Mouse (Mus musculus) G1E (cell line): Measurements from ENCODE around the gene Frat1. TPM values are rescaled to one million over a fixed set of nuclear protein-coding genes. Genes with fewer than 3 reads are reported as not detected.

Source experiments
- ATAC-seq: 2 replicates; pipeline ENCODE4 v1.8.0; 2016; ENCODE audit warnings: mild to moderate bottlenecking; ENCODE audit not compliant: insufficient number of reproducible peaks, poor library complexity, low FRiP score, severe bottlenecking; ENCODE audit errors: extremely low read depth
- DNase-seq: peaks from one replicate; pipeline ENCODE4 v3.0.0; 2012; ENCODE audit warnings: low spot score
- H3K27me3 ChIP-seq: 2 replicates; pipeline ENCODE4 v1.6.1; 2012; ENCODE audit warnings: mild to moderate bottlenecking, low read length, inconsistent platforms; ENCODE audit not compliant: insufficient read depth
- H3K36me3 ChIP-seq: replicated peaks from 2 replicates; pipeline ENCODE3; 2012; ENCODE audit warnings: mild to moderate bottlenecking, inconsistent platforms
- H3K4me1 ChIP-seq: 2 replicates; pipeline ENCODE4 v1.6.1; 2012; ENCODE audit warnings: low read depth, low read length, inconsistent platforms, mixed read lengths; ENCODE audit not compliant: insufficient read depth
- H3K4me3 ChIP-seq: 2 replicates; pipeline ENCODE4 v1.5.1; 2012; ENCODE audit warnings: low read depth, mild to moderate bottlenecking, inconsistent platforms, low read length, moderate library complexity, mixed read lengths
- H3K9me3 ChIP-seq: replicated peaks from 2 replicates; pipeline ENCODE4 v1.6.1; 2012; ENCODE audit warnings: inconsistent platforms
- CTCF ChIP-seq: IDR thresholded peaks from 2 replicates; pipeline ENCODE4 v1.5.1; 2012; ENCODE audit warnings: low read depth, low read length, inconsistent platforms, mixed read lengths
- GATA1 ChIP-seq: IDR thresholded peaks from 2 replicates; pipeline ENCODE4 v1.6.1; 2012; ENCODE audit warnings: borderline replicate concordance, low read length, inconsistent platforms, mixed read lengths
- GATA2 ChIP-seq: IDR thresholded peaks from 2 replicates; pipeline ENCODE4 v1.6.1; 2012; ENCODE audit warnings: low read depth, low read length, inconsistent platforms, borderline replicate concordance
- POLR2AphosphoS5 ChIP-seq: IDR thresholded peaks from 2 replicates; pipeline ENCODE4 v1.6.1; 2012; ENCODE audit warnings: low read depth, low read length, inconsistent platforms; ENCODE audit not compliant: insufficient replicate concordance
- TAL1 ChIP-seq: conservative IDR thresholded peaks from 2 replicates; pipeline ENCODE4 v1.6.1; 2012; ENCODE audit warnings: low read depth, low read length, inconsistent platforms, mixed read lengths
- polyA plus RNA-seq: library from polyadenylated mRNA; stranded (reverse); fragments of >175 nt; gene quantifications from 2 replicates; pipeline ENCODE4 v1.2.3, GENCODE M21; 2012
- total RNA-seq, 2 experiments: library from RNA; stranded (forward) in 1 of 2; stranded (reverse) in 1 of 2; fragments of 200-1000 nt in 1 of 2; fragments of >200 nt in 1 of 2; fragmentation: Nextera tagmentation in 1 of 2; gene quantifications; 2 replicates each; pipeline ENCODE4 v1.2.3; 2014 to 2017

Gene Frat1
- total RNA-seq (2014; fragmentation: Nextera tagmentation) (11.4 and 13.5 TPM in 2 replicates), total RNA-seq (2017) (17.9 and 19.8 TPM in 2 replicates), polyA plus RNA-seq (41.1 and 52.6 TPM in 2 replicates)

GRCm38 (mm10) chr19:41829381-41830105 is at the start of gene Frat1:
Frat1 (plus strand) TSS chr19:41829970.
- peak; percentile 70 for DNase-seq
- Histone ChIP-seq H3K36me3 (peaks cover 25% of the 10 kb centered on the region), H3K4me1 (peaks cover 48% of the 10 kb centered on the region), H3K9me3 (no peaks in the 10 kb centered on the region), H3K4me3 (peak within 1 kb of the TSS; percentile 94), H3K27me3 (no peaks in the 10 kb centered on the region)
- no peak for TF ChIP-seq CTCF
- TF ChIP-seq POLR2AphosphoS5 = peak; percentile 40; the same call in 1 of the 2 replicates
- TF ChIP-seq GATA1 = no peak
- ATAC-seq = peak; percentile 69

DNA sequence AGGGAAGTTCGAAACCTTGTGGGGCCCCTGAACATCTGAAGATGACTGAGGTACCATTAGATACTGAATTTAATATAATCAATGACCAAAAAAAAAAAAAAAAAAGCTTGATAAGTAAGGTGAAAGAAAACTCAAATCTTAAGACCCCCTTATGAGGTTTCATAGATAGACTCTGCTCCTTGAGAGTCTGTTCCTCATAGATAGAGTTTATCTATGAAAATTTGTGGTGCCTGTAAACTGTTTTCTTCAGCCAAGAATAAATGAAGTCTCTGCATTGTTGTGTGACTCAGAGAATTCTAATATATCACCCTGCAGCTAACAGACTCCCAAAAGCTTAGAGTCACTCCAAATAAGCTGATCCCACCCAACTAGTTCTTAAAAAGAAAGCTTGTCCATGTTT is 42.9 kb upstream of the Frat1 start:
- DNase-seq (no peak), ATAC-seq (no peak)
- Histone ChIP-seq H3K9me3 (no peaks in the 10 kb centered on the region), H3K27me3 (no peaks in the 10 kb centered on the region), H3K4me3 (no peak overlapping the region), H3K36me3 (peaks cover 80% of the 10 kb centered on the region), H3K4me1 (peaks cover 33% of the 10 kb centered on the region)
- TF ChIP-seq POLR2AphosphoS5 = no peak
- no peak for TF ChIP-seq CTCF
- TF ChIP-seq GATA2 = no peak
- no peak for TF ChIP-seq TAL1
- TF ChIP-seq GATA1 = no peak

DNA sequence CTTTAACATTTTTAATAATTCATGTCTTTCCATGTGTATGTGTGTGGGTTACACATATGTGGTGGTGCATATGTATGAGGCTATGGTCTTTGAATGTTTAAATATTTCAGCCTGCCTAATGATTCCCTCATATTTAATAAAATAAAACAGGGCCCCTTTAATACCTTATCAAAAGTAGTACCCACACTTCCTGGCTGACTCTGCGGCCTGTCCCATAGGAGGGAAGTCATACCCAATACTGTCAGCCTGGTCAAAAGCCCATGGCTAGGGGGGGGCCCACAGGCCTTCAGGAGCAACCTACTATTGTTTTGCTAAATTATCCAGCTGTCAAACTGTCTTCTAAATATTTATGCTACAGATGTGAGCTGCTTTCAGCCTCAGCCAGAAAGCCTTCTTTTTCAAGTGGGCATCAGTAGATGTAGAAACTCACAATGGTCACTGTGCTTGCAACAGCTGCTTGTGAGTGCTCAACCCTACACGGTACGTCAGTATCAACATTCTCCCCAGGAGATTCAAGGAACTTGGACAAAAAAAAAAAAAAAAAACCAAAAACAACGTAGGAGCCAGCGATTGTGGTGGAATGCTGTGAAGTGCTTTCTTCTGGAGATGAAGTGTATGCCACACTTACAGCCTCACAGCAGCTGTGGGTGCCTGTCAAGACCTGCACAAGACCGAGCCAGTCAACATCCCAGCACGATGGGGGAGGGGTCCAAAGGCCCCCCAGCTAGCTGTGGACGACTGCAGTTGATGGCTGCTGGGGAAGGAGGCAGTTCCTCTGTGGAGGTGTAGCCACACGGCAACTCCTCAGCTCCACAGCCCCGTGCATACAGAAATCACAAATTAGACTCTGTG is 40.4 kb upstream of the Frat1 start:
- no peak overlapping the region for H3K4me3 ChIP-seq
- DNase-seq (no peak), ATAC-seq (no peak)
- H3K4me1 ChIP-seq = peaks cover 55% of the 10 kb centered on the region
- H3K9me3 ChIP-seq = no peaks in the 10 kb centered on the region
- H3K27me3 ChIP-seq = no peaks in the 10 kb centered on the region
- peaks cover 67% of the 10 kb centered on the region for H3K36me3 ChIP-seq
- no peak for TF ChIP-seq POLR2AphosphoS5
- no peak for TF ChIP-seq GATA2
- no peak for TF ChIP-seq TAL1
- no peak for TF ChIP-seq CTCF
- no peak for TF ChIP-seq GATA1

- no peak for TF ChIP-seq GATA1
- peak; percentile 7; the same call in 1 of the 2 replicates for TF ChIP-seq CTCF
- TF ChIP-seq POLR2AphosphoS5 = no peak
- no peaks in the 10 kb centered on the region for H3K27me3 ChIP-seq
- H3K4me1 ChIP-seq = peaks cover 65% of the 10 kb centered on the region
- no peak for ATAC-seq
- H3K9me3 ChIP-seq = no peaks in the 10 kb centered on the region
- peaks cover 55% of the 10 kb centered on the region for H3K36me3 ChIP-seq
- DNase-seq = no peak
- H3K4me3 ChIP-seq = no peak overlapping the region
Measured at GRCm38 (mm10) chr19:41791384-41791783, 38.4 kb upstream of the Frat1 start.

- peaks cover 71% of the 10 kb centered on the region for H3K4me1 ChIP-seq
- H3K27me3 ChIP-seq = no peaks in the 10 kb centered on the region
- TF ChIP-seq POLR2AphosphoS5 (no peak), GATA1 (no peak), GATA2 (no peak)
- H3K4me3 ChIP-seq = peak overlapping the region; percentile 15; the same call in 1 of the 2 replicates
- H3K9me3 ChIP-seq = no peaks in the 10 kb centered on the region
- ATAC-seq (peak; percentile 58), DNase-seq (peak; percentile 11)
- peaks cover 56% of the 10 kb centered on the region for H3K36me3 ChIP-seq
Measured at GRCm38 (mm10) chr19:41792934-41793486, 36.8 kb upstream of the Frat1 start.

GRCm38 (mm10) chr19:41794017-41794416 is 35.8 kb upstream of the Frat1 start:
- DNase-seq = no peak
- ATAC-seq = no peak
- TF ChIP-seq GATA2 (no peak), TAL1 (no peak), GATA1 (no peak), POLR2AphosphoS5 (no peak), CTCF (no peak)
- H3K36me3 ChIP-seq = peaks cover 54% of the 10 kb centered on the region
- H3K9me3 ChIP-seq = no peaks in the 10 kb centered on the region
- no peak overlapping the region for H3K4me3 ChIP-seq
- no peaks in the 10 kb centered on the region for H3K27me3 ChIP-seq
- H3K4me1 ChIP-seq = peaks cover 72% of the 10 kb centered on the region
